In genomic region chr12:70062114-70062513, GRCm38 (mm10) we compare ENCODE assay signal across 9 mouse cellular contexts. TPM values are rescaled to one million over a fixed set of nuclear protein-coding genes. Genes with fewer than 3 reads are reported as not detected.
A peak's percentile ranks its signal among the peaks of the same experiment; 100 is the strongest.
DNase-seq lines count a peak whose midpoint lies in the region; ATAC-seq and TF ChIP-seq lines count a peak whose summit lies in the region.
"Had no signal": no experiment of that assay in that cellular context is flagged by ENCODE, and none has a peak within 500 bp of the region (broad histone marks: within the 10 kb centered on the region; RNA-seq: fewer than 3 reads in every experiment).

No protein-coding gene starts in this region.

- no peaks in the 10 kb centered on the region for H3K9me3 ChIP-seq in hindbrain, embryonic 14.5 days (ENCODE audit: control insufficient read depth, low read length)
- no peaks in the 10 kb centered on the region for H3K9me3 ChIP-seq in hindbrain, embryonic 12.5 days (replicated peaks)
- H3K9me3 ChIP-seq in lung, postnatal 0 days (ENCODE audit: low read length): no peaks in the 10 kb centered on the region
- H3K9me3 ChIP-seq: embryonic facial prominence, embryonic 12.5 days had no signal

- H3K27ac ChIP-seq in hindbrain, embryonic 14.5 days: no peak overlapping the region
- no peak overlapping the region for H3K27ac ChIP-seq in hindbrain, embryonic 12.5 days
- no peak overlapping the region for H3K27ac ChIP-seq in cortical plate, adult 2 months (ENCODE audit: insufficient read depth, low read length)
- no peak overlapping the region for H3K27ac ChIP-seq in lung, postnatal 0 days (ENCODE audit: low read length)
- H3K27ac ChIP-seq: embryonic facial prominence, embryonic 12.5 days had no signal

- no peak for TF ChIP-seq POLR2A in cortical plate, adult 2 months (IDR thresholded peaks at IDR 0.05; ENCODE audit: extremely low read depth, insufficient read depth, low read length)

- peak; percentile 75 for TF ChIP-seq CTCF in cortical plate, adult 2 months (IDR thresholded peaks at IDR 0.05; ENCODE audit: extremely low read depth, insufficient read depth, low read length)
- peak; percentile 86 for TF ChIP-seq CTCF in lung, postnatal 0 days (IDR thresholded peaks at IDR 0.05)

- no peak for ATAC-seq in hindbrain, embryonic 14.5 days (ENCODE audit: low FRiP score)
- ATAC-seq in hindbrain, embryonic 12.5 days (ENCODE audit: low FRiP score): no peak
- ATAC-seq in lung, postnatal 0 days: peak; percentile 43; the same call in 1 of the 2 replicates

- H3K4me3 ChIP-seq in hindbrain, embryonic 14.5 days (replicated peaks; ENCODE audit: low read length): no peak overlapping the region
- no peak overlapping the region for H3K4me3 ChIP-seq in hindbrain, embryonic 12.5 days
- H3K4me3 ChIP-seq in cortical plate, adult 2 months (ENCODE audit: insufficient read depth, low read length): no peak overlapping the region
- no peak overlapping the region for H3K4me3 ChIP-seq in lung, postnatal 0 days (ENCODE audit: low read depth, low read length)
- H3K4me3 ChIP-seq: embryonic facial prominence, embryonic 12.5 days had no signal

- H3K4me1 ChIP-seq in hindbrain, embryonic 14.5 days (replicated peaks; ENCODE audit: control insufficient read depth, insufficient read depth, low read length): no peaks in the 10 kb centered on the region
- 0 out of 2 replicates have a peak, but pooled peaks cover 3% of the 10 kb centered on the region for H3K4me1 ChIP-seq in hindbrain, embryonic 12.5 days
- H3K4me1 ChIP-seq in cortical plate, adult 2 months (ENCODE audit: control insufficient read depth, insufficient read depth, low read length): peaks cover 4% of the 10 kb centered on the region
- H3K4me1 ChIP-seq in lung, postnatal 0 days (ENCODE audit: insufficient read depth, low read depth, low read length): no peaks in the 10 kb centered on the region

- peaks cover 30% of the 10 kb centered on the region for H3K36me3 ChIP-seq in hindbrain, embryonic 14.5 days (replicated peaks; ENCODE audit: control insufficient read depth, insufficient read depth)
- peaks cover 12% of the 10 kb centered on the region; the same call in 1 of the 2 replicates for H3K36me3 ChIP-seq in hindbrain, embryonic 12.5 days
- 0 out of 2 replicates have a peak, but pooled peaks cover 4% of the 10 kb centered on the region for H3K36me3 ChIP-seq in lung, postnatal 0 days (ENCODE audit: insufficient read depth, low read length)

- TF ChIP-seq EP300 in lung, postnatal 0 days (IDR thresholded peaks at IDR 0.05): no peak

- H3K9ac ChIP-seq in hindbrain, embryonic 14.5 days: no peak overlapping the region
- H3K9ac ChIP-seq in hindbrain, embryonic 12.5 days: no peak overlapping the region
- H3K9ac ChIP-seq in lung, postnatal 0 days (replicated peaks; ENCODE audit: low read depth): no peak overlapping the region
- H3K9ac ChIP-seq: embryonic facial prominence, embryonic 12.5 days had no signal

- H3K4me2 ChIP-seq in hindbrain, embryonic 14.5 days (replicated peaks): no peak overlapping the region
- H3K4me2 ChIP-seq in hindbrain, embryonic 12.5 days (replicated peaks): no peak overlapping the region
- H3K4me2 ChIP-seq in lung, postnatal 0 days (replicated peaks; ENCODE audit: low read depth, low read length): no peak overlapping the region
- H3K4me2 ChIP-seq: embryonic facial prominence, embryonic 12.5 days had no signal

- 44% methylated on average over 3 of the region's 3 CpGs for WGBS in hindbrain, embryonic 14.5 days
- WGBS in hindbrain, embryonic 12.5 days: 47% methylated on average over 3 of the region's 3 CpGs
- WGBS in lung, postnatal 0 days: 25% methylated on average over 3 of the region's 3 CpGs

- no peaks in the 10 kb centered on the region for H3K27me3 ChIP-seq in hindbrain, embryonic 14.5 days (ENCODE audit: control insufficient read depth, insufficient read depth, low read length)
- no peaks in the 10 kb centered on the region for H3K27me3 ChIP-seq in hindbrain, embryonic 12.5 days
- H3K27me3 ChIP-seq in lung, postnatal 0 days (replicated peaks; ENCODE audit: insufficient read depth, low read length): no peaks in the 10 kb centered on the region
- H3K27me3 ChIP-seq: embryonic facial prominence, embryonic 12.5 days had no signal

- DNase-seq in hindbrain, embryonic 14.5 days (ENCODE audit: low spot score): peak; percentile 71
- peak; percentile 61 for DNase-seq in A20 (ENCODE audit: low read depth, low spot score)
- DNase-seq in NIH3T3 (ENCODE audit: low read depth): peak; percentile 88
- peak; percentile 64 for DNase-seq in heart, postnatal 4 days
- DNase-seq in lung, postnatal 0 days (ENCODE audit: low spot score): peak; percentile 70
- peak; percentile 53 for DNase-seq in thymus, postnatal 0 days (ENCODE audit: low spot score)

RNA-seq across cellular contexts. Expression of gene Nin, which starts 51.4 kb away (rescaled TPM):
- polyA plus RNA-seq in hindbrain, embryonic 14.5 days (2014; fragmentation: Nextera tagmentation; extraction: Ambion mirVana): 12.6 and 12.8 TPM in 2 replicates
- 15.7 and 17.0 TPM in 2 replicates for polyA plus RNA-seq in hindbrain, embryonic 12.5 days (2016; fragmentation: Nextera tagmentation; extraction: Ambion mirVana)
- polyA plus RNA-seq in cortical plate, adult 2 months (2012; rRNA removed): 31.2 and 31.6 TPM in 2 replicates
- total RNA-seq in heart, postnatal 4 days (2021): 10 to 100 TPM; 41.3 to 42.0 TPM
- 8.3 and 8.6 TPM in 2 replicates for polyA plus RNA-seq in lung, postnatal 0 days (2015; fragmentation: Nextera tagmentation; extraction: Ambion mirVana)
- polyA plus RNA-seq in thymus, postnatal 0 days (2015; fragmentation: Nextera tagmentation; extraction: Ambion mirVana): 9.1 and 11.4 TPM in 2 replicates
